Mouse (Mus musculus) MEL-GATA-1-ER (cell line): ENCODE measurements around the gene B830017H08Rik.
A peak's percentile ranks its signal among the peaks of the same experiment; 100 is the strongest.

ENCODE experiments used
- DNase-seq: peaks from one replicate; pipeline ENCODE4 v3.0.0-alpha.2; 2012; ENCODE audit warnings: low read depth; ENCODE audit errors: extremely low read depth

Gene B830017H08Rik

GRCm38 (mm10) chr16:17851331-17851730 lies 18.4 kb downstream of the B830017H08Rik start:
- DNase-seq: no peak

- DNase-seq: no peak
Observed at GRCm38 (mm10) chr16:17851860-17852259, 18.9 kb downstream of the B830017H08Rik start.

GRCm38 (mm10) chr16:17853263-17853662 lies 20.3 kb downstream of the B830017H08Rik start:
- DNase-seq: no peak

GRCm38 (mm10) chr16:17857157-17857556 lies 24.2 kb downstream of the B830017H08Rik start:
- no peak for DNase-seq

- DNase-seq: no peak
Observed at GRCm38 (mm10) chr16:17858592-17858991, 25.7 kb downstream of the B830017H08Rik start.

GRCm38 (mm10) chr16:17865293-17865692 lies 32.4 kb downstream of the B830017H08Rik start:
- DNase-seq: no peak

- DNase-seq: no peak
Observed at GRCm38 (mm10) chr16:17865770-17866169, 32.8 kb downstream of the B830017H08Rik start.

- DNase-seq: peak; percentile 66
Observed at GRCm38 (mm10) chr16:17871248-17871647, 38.3 kb downstream of the B830017H08Rik start.

- no peak for DNase-seq
Observed at GRCm38 (mm10) chr16:17872995-17873394, 40.1 kb downstream of the B830017H08Rik start.

GRCm38 (mm10) chr16:17875174-17875573 lies 42.3 kb downstream of the B830017H08Rik start:
- DNase-seq: no peak

- no peak for DNase-seq
Observed at GRCm38 (mm10) chr16:17876096-17876495, 43.2 kb downstream of the B830017H08Rik start.

- no peak for DNase-seq
Observed at GRCm38 (mm10) chr16:17879571-17879970, 46.6 kb downstream of the B830017H08Rik start.

GRCm38 (mm10) chr16:17882196-17882595 lies 49.3 kb downstream of the B830017H08Rik start:
- no peak for DNase-seq

- no peak for DNase-seq
Observed at GRCm38 (mm10) chr16:17884116-17884515, 51.2 kb downstream of the B830017H08Rik start.
